In genomic region chr2:158144750-158145527, GRCm38 (mm10) we compare ENCODE assay signal across 11 mouse cellular contexts. TPM values are rescaled to one million over a fixed set of nuclear protein-coding genes. Genes with fewer than 3 reads are reported as not detected.
DNase-seq lines count a peak whose midpoint lies in the region; ATAC-seq and TF ChIP-seq lines count a peak whose summit lies in the region.
"Had no signal": no experiment of that assay in that cellular context is flagged by ENCODE, and none has a peak within 500 bp of the region (broad histone marks: within the 10 kb centered on the region; RNA-seq: fewer than 3 reads in every experiment).

No protein-coding gene starts in this region.

- ATAC-seq in hindbrain, embryonic 14.5 days (ENCODE audit: low FRiP score) = no peak
- no peak for ATAC-seq in stomach, postnatal 0 days (ENCODE audit: low FRiP score, low TSS enrichment)
- no peak for ATAC-seq in forebrain, embryonic 14.5 days
- ATAC-seq: forebrain, embryonic 16.5 days had no signal

- peak overlapping the region; percentile 55; the same call in 1 of the 2 replicates for H3K4me3 ChIP-seq in hindbrain, embryonic 10.5 days
- H3K4me3 ChIP-seq in hindbrain, embryonic 14.5 days (replicated peaks; ENCODE audit: low read length) = no peak overlapping the region
- H3K4me3 ChIP-seq in testis, adult 2 months (ENCODE audit: control insufficient read depth, low read depth, low read length) = peak overlapping the region; percentile 15
- H3K4me3 ChIP-seq in stomach, postnatal 0 days (ENCODE audit: low read depth, low read length) = peak overlapping the region; percentile 58
- H3K4me3 ChIP-seq in forebrain, embryonic 14.5 days (ENCODE audit: low read depth, low read length) = no peak overlapping the region
- H3K4me3 ChIP-seq: midbrain, embryonic 12.5 days had no signal

- H3K27ac ChIP-seq in hindbrain, embryonic 10.5 days = 0 out of 2 replicates have a peak overlapping the region, but pooled peaks have one; percentile 82
- no peak overlapping the region for H3K27ac ChIP-seq in hindbrain, embryonic 14.5 days
- no peak overlapping the region; the same call in 1 of the 2 replicates for H3K27ac ChIP-seq in testis, adult 2 months (ENCODE audit: control insufficient read depth, insufficient read depth, low read depth, low read length)
- 0 out of 2 replicates have a peak overlapping the region, but pooled peaks have one; percentile 49 for H3K27ac ChIP-seq in stomach, postnatal 0 days (replicated peaks)
- H3K27ac ChIP-seq in forebrain, embryonic 14.5 days (ENCODE audit: low read depth, low read length) = no peak overlapping the region
- H3K27ac ChIP-seq: midbrain, embryonic 12.5 days had no signal

- TF ChIP-seq CTCF in testis, adult 2 months (IDR thresholded peaks at IDR 0.05; ENCODE audit: control insufficient read depth, insufficient read depth, insufficient replicate concordance, low read depth, low read length) = no peak
- TF ChIP-seq CTCF in stomach, postnatal 0 days (IDR thresholded peaks at IDR 0.05; ENCODE audit: low read depth) = no peak

- no peak for TF ChIP-seq POLR2A in testis, adult 2 months (IDR thresholded peaks at IDR 0.05; ENCODE audit: control insufficient read depth, low read depth, low read length)

- DNase-seq in hindbrain, embryonic 10.5 days (ENCODE audit: low spot score) = no peak
- no peak for DNase-seq in hindbrain, embryonic 14.5 days (ENCODE audit: low spot score)
- DNase-seq in testis, postnatal 14 days (ENCODE audit: low spot score) = no peak
- peak; percentile 49 for DNase-seq in liver
- no peak for DNase-seq in stomach, postnatal 0 days (ENCODE audit: low spot score)
- DNase-seq in embryo, embryonic 11 days = no peak
- no peak for DNase-seq in forebrain, embryonic 14.5 days (ENCODE audit: low spot score)
- DNase-seq: cerebellum, adult 18-20 months had no signal

- no peak overlapping the region for H3K4me2 ChIP-seq in hindbrain, embryonic 14.5 days (replicated peaks)
- H3K4me2 ChIP-seq in stomach, postnatal 0 days (replicated peaks; ENCODE audit: low read depth) = peak overlapping the region; percentile 66
- H3K4me2 ChIP-seq in forebrain, embryonic 14.5 days (ENCODE audit: low read length) = no peak overlapping the region

- H3K36me3 ChIP-seq in hindbrain, embryonic 10.5 days = no peaks in the 10 kb centered on the region
- no peaks in the 10 kb centered on the region for H3K36me3 ChIP-seq in hindbrain, embryonic 14.5 days (replicated peaks; ENCODE audit: control insufficient read depth, insufficient read depth)
- no peaks in the 10 kb centered on the region for H3K36me3 ChIP-seq in testis, adult 2 months (ENCODE audit: control insufficient read depth, insufficient read depth, low read length)
- H3K36me3 ChIP-seq in stomach, postnatal 0 days (ENCODE audit: control insufficient read depth, insufficient read depth, low read length) = no peaks in the 10 kb centered on the region
- no peaks in the 10 kb centered on the region for H3K36me3 ChIP-seq in forebrain, embryonic 14.5 days (ENCODE audit: control insufficient read depth, insufficient read depth, low read length)
- H3K36me3 ChIP-seq: midbrain, embryonic 12.5 days had no signal

- H3K27me3 ChIP-seq in hindbrain, embryonic 10.5 days (ENCODE audit: insufficient read depth, poor library complexity, severe bottlenecking) = peaks cover 38% of the 10 kb centered on the region
- H3K27me3 ChIP-seq in hindbrain, embryonic 14.5 days (ENCODE audit: control insufficient read depth, insufficient read depth, low read length) = no peaks in the 10 kb centered on the region
- H3K27me3 ChIP-seq in testis, adult 2 months (ENCODE audit: control insufficient read depth, insufficient read depth, low read length) = no peaks in the 10 kb centered on the region
- H3K27me3 ChIP-seq in stomach, postnatal 0 days (ENCODE audit: control insufficient read depth, insufficient read depth, low read length) = no peaks in the 10 kb centered on the region
- no peaks in the 10 kb centered on the region for H3K27me3 ChIP-seq in forebrain, embryonic 14.5 days (replicated peaks; ENCODE audit: control insufficient read depth, insufficient read depth, low read length)

- H3K9me3 ChIP-seq in hindbrain, embryonic 10.5 days = no peaks in the 10 kb centered on the region
- H3K9me3 ChIP-seq in hindbrain, embryonic 14.5 days (ENCODE audit: control insufficient read depth, low read length) = no peaks in the 10 kb centered on the region
- no peaks in the 10 kb centered on the region for H3K9me3 ChIP-seq in stomach, postnatal 0 days (ENCODE audit: control insufficient read depth, low read length)
- H3K9me3 ChIP-seq in forebrain, embryonic 14.5 days (replicated peaks; ENCODE audit: control insufficient read depth, low read length) = no peaks in the 10 kb centered on the region
- H3K9me3 ChIP-seq: midbrain, embryonic 12.5 days had no signal

- 85% methylated on average over 6 of the region's 6 CpGs for WGBS in hindbrain, embryonic 10.5 days
- 88% methylated on average over 6 of the region's 6 CpGs for WGBS in hindbrain, embryonic 14.5 days
- 60% methylated on average over 6 of the region's 6 CpGs for WGBS in stomach, postnatal 0 days
- WGBS in forebrain, embryonic 14.5 days = 88% methylated on average over 6 of the region's 6 CpGs

- no peak for TF ChIP-seq EP300 in stomach, postnatal 0 days (optimal IDR thresholded peaks at IDR 0.05)

- no peak overlapping the region for H3K9ac ChIP-seq in hindbrain, embryonic 14.5 days
- H3K9ac ChIP-seq in stomach, postnatal 0 days (ENCODE audit: low read length) = peak overlapping the region; percentile 77
- no peak overlapping the region for H3K9ac ChIP-seq in forebrain, embryonic 14.5 days (ENCODE audit: low read length)
- H3K9ac ChIP-seq: midbrain, embryonic 12.5 days had no signal

- H3K4me1 ChIP-seq in hindbrain, embryonic 10.5 days (replicated peaks) = peaks cover 52% of the 10 kb centered on the region
- H3K4me1 ChIP-seq in hindbrain, embryonic 14.5 days (replicated peaks; ENCODE audit: control insufficient read depth, insufficient read depth, low read length) = 0 out of 2 replicates have a peak, but pooled peaks cover 3% of the 10 kb centered on the region
- no peaks in the 10 kb centered on the region; the same call in 1 of the 2 replicates for H3K4me1 ChIP-seq in testis, adult 2 months (ENCODE audit: control insufficient read depth, insufficient read depth, low read length)
- H3K4me1 ChIP-seq in stomach, postnatal 0 days (replicated peaks; ENCODE audit: control insufficient read depth, insufficient read depth) = peaks cover 12% of the 10 kb centered on the region; the same call in 1 of the 2 replicates
- H3K4me1 ChIP-seq in forebrain, embryonic 14.5 days (ENCODE audit: control insufficient read depth, insufficient read depth, low read length) = no peaks in the 10 kb centered on the region

RNA-seq across cellular contexts. Expression of gene Tgm2, which starts 1.3 kb away (rescaled TPM):
- polyA plus RNA-seq in hindbrain, embryonic 10.5 days (2016; fragmentation: Nextera tagmentation; extraction: Ambion mirVana) = 7.5 and 10.2 TPM in 2 replicates
- polyA plus RNA-seq in hindbrain, embryonic 14.5 days (2014; fragmentation: Nextera tagmentation; extraction: Ambion mirVana) = 5.5 and 6.1 TPM in 2 replicates
- polyA plus RNA-seq in testis, adult 2 months (2012; rRNA removed) = 9.5 and 10.0 TPM in 2 replicates
- 109 and 114 TPM in 2 replicates for polyA plus RNA-seq in stomach, postnatal 0 days (2015; fragmentation: Nextera tagmentation; extraction: Ambion mirVana)
- 5.0 and 7.0 TPM in 2 replicates for polyA plus RNA-seq in forebrain, embryonic 14.5 days (2014; fragmentation: Nextera tagmentation; extraction: Ambion mirVana)

Comparison
In these comparisons a context has a peak if more than half of its experiments do, and no peak if none do; other contexts are left out.
1. H3K27ac ChIP-seq: peak in hindbrain, embryonic 10.5 days (single experiment) and stomach, postnatal 0 days (single experiment); none in hindbrain, embryonic 14.5 days (single experiment), testis, adult 2 months (single experiment) and forebrain, embryonic 14.5 days (single experiment).
2. H3K4me3 ChIP-seq: peak in hindbrain, embryonic 10.5 days (single experiment), testis, adult 2 months (single experiment) and stomach, postnatal 0 days (single experiment); none in hindbrain, embryonic 14.5 days (single experiment) and forebrain, embryonic 14.5 days (single experiment).